ENCODE assay signal across 12 mouse cellular contexts in genomic region chr9:62663443-62663842, GRCm38 (mm10). TPM values are rescaled to one million over a fixed set of nuclear protein-coding genes. Genes with fewer than 3 reads are reported as not detected.
"Had no signal": no experiment of that assay in that cellular context is flagged by ENCODE, and none has a peak within 500 bp of the region (broad histone marks: within the 10 kb centered on the region; RNA-seq: fewer than 3 reads in every experiment).

No protein-coding gene starts in this region.

- H3K27me3 ChIP-seq: kidney, embryonic 15.5 days; midbrain, embryonic 12.5 days had no signal

- H3K4me1 ChIP-seq: midbrain, embryonic 12.5 days had no signal

- H3K27ac ChIP-seq: left cerebral cortex, adult 2 months; liver, embryonic 14.5 days; midbrain, embryonic 12.5 days; stomach, postnatal 0 days had no signal

- H3K4me2 ChIP-seq: kidney, embryonic 15.5 days; midbrain, embryonic 12.5 days had no signal

- H3K9ac ChIP-seq: kidney, embryonic 15.5 days; liver, embryonic 14.5 days; midbrain, embryonic 12.5 days had no signal

- H3K36me3 ChIP-seq: kidney, embryonic 15.5 days; midbrain, embryonic 12.5 days had no signal

- H3K4me3 ChIP-seq: kidney, embryonic 15.5 days; left cerebral cortex, adult 2 months; midbrain, embryonic 12.5 days had no signal

- H3K9me3 ChIP-seq: kidney, embryonic 15.5 days; midbrain, embryonic 12.5 days had no signal

- ATAC-seq: midbrain, embryonic 16.5 days had no signal

- DNase-seq: kidney, adult 2 months; kidney, postnatal 14 days; lung, adult 18-20 months; lung, postnatal 10 days; thymus, postnatal 4 days had no signal

RNA-seq across cellular contexts. Expression of gene Itga11, which starts 14.2 kb away (rescaled TPM):
- total RNA-seq: megakaryocyte-erythroid progenitor cell, adult 5-6 weeks had no signal
